25 mouse cellular contexts compared by ENCODE assay signal in the genomic region with DNA sequence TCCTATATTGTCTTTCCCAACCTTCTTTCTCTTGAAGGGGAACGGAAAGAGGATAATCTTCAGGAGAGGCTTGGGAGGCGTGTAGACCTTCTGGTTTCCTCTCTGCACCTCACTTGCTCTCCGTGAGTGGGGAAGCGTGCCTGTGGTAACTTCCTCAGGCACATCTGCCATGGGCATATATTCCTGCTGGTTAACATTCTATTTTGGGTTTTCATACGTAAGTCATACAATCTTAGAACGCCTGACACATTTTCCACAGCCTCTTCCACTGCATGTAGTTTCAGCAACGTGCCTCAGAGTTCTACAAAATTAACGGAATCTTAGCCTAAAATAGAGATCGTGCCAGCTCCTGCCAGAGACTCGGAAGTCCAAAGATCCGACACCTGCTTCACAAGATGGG. TPM values are rescaled to one million over a fixed set of nuclear protein-coding genes. Genes with fewer than 3 reads are reported as not detected.
"Had no signal": no experiment of that assay in that cellular context is flagged by ENCODE, and none has a peak within 500 bp of the region (broad histone marks: within the 10 kb centered on the region; RNA-seq: fewer than 3 reads in every experiment).

No protein-coding gene starts in this region.

- H3K9ac ChIP-seq: kidney, embryonic 15.5 days; limb, embryonic 13.5 days; liver, embryonic 12.5 days; liver, embryonic 15.5 days; lung, embryonic 15.5 days; midbrain, embryonic 13.5 days; neural tube, embryonic 13.5 days had no signal

- H3K4me2 ChIP-seq: kidney, embryonic 15.5 days; limb, embryonic 13.5 days; liver, embryonic 12.5 days; liver, embryonic 15.5 days; lung, embryonic 15.5 days; midbrain, embryonic 13.5 days; neural tube, embryonic 13.5 days had no signal

- H3K36me3 ChIP-seq: kidney, embryonic 15.5 days; limb, embryonic 10.5 days; limb, embryonic 13.5 days; liver, embryonic 12.5 days; liver, embryonic 15.5 days; lung, embryonic 15.5 days; midbrain, embryonic 10.5 days; midbrain, embryonic 13.5 days; neural tube, embryonic 13.5 days had no signal

- H3K4me1 ChIP-seq: limb, embryonic 10.5 days; liver, embryonic 12.5 days; liver, embryonic 15.5 days; megakaryocyte, embryonic 14.5 days; midbrain, embryonic 10.5 days had no signal

- H3K27me3 ChIP-seq: kidney, embryonic 15.5 days; limb, embryonic 13.5 days; liver, embryonic 12.5 days; liver, embryonic 15.5 days; lung, embryonic 15.5 days; midbrain, embryonic 13.5 days; neural tube, embryonic 13.5 days had no signal

- DNase-seq: kidney, adult 11 months; kidney, adult 8-10 months; kidney, postnatal 10 days; kidney, postnatal 36 days; layer of hippocampus, postnatal 36 days; liver; lung, adult 18-20 months; lung, postnatal 10 days; lung, postnatal 36 days; thymus, postnatal 36 days had no signal

- H3K27ac ChIP-seq: kidney, embryonic 15.5 days; limb, embryonic 10.5 days; limb, embryonic 13.5 days; liver, embryonic 12.5 days; liver, embryonic 15.5 days; lung, embryonic 15.5 days; midbrain, embryonic 10.5 days; midbrain, embryonic 13.5 days; neural tube, embryonic 13.5 days; stomach, postnatal 0 days had no signal

- H3K4me3 ChIP-seq: kidney, embryonic 15.5 days; limb, embryonic 10.5 days; limb, embryonic 13.5 days; liver, embryonic 12.5 days; liver, embryonic 15.5 days; lung, embryonic 15.5 days; megakaryocyte, embryonic 14.5 days; midbrain, embryonic 10.5 days; midbrain, embryonic 13.5 days; myocyte; neural tube, embryonic 13.5 days had no signal

- ATAC-seq: liver, embryonic 12.5 days; midbrain, embryonic 13.5 days; midbrain, embryonic 16.5 days had no signal

- H3K9me3 ChIP-seq: kidney, embryonic 15.5 days; limb, embryonic 10.5 days; limb, embryonic 13.5 days; liver, embryonic 12.5 days; liver, embryonic 15.5 days; lung, embryonic 15.5 days; midbrain, embryonic 10.5 days; midbrain, embryonic 13.5 days; neural tube, embryonic 13.5 days had no signal

RNA-seq across cellular contexts. Expression of gene Ppp1r26, which starts 11.2 kb away (rescaled TPM):
- total RNA-seq: monocyte, adult 5-6 weeks; neutrophil, adult 5-6 weeks had no signal
- polyA plus RNA-seq: myocyte had no signal

RNA-seq across cellular contexts. Expression of gene 1700007K13Rik, which starts 30.7 kb away (rescaled TPM):
- total RNA-seq: monocyte, adult 5-6 weeks; neutrophil, adult 5-6 weeks had no signal
- polyA plus RNA-seq: liver, embryonic 12.5 days; liver, embryonic 15.5 days had no signal
